Mouse (Mus musculus) gonadal fat pad, adult 2 months (tissue): Measurements from ENCODE around the gene Maml1. TPM values are rescaled to one million over a fixed set of nuclear protein-coding genes. Genes with fewer than 3 reads are reported as not detected.

Experiments used
- DNase-seq: peaks from one replicate; pipeline ENCODE4 v3.0.0-alpha.2; 2012; ENCODE audit warnings: low read depth
- polyA plus RNA-seq: library from polyadenylated mRNA; depleted of rRNA; stranded (reverse); fragments of >200 nt; gene quantifications from 2 replicates; pipeline ENCODE4 v1.2.3, GENCODE M21; 2012; rRNA removed

Gene Maml1
- polyA plus RNA-seq, 1 experiment = 12.0 TPM

GRCm38 (mm10) chr11:50219833-50220232 lies 72.3 kb downstream of the Maml1 start:
- DNase-seq = no peak

- no peak for DNase-seq
Observed at GRCm38 (mm10) chr11:50217811-50218210, 74.3 kb downstream of the Maml1 start.

- no peak for DNase-seq
Observed at GRCm38 (mm10) chr11:50216724-50217366, 75.3 kb downstream of the Maml1 start.

- DNase-seq = no peak
Observed at GRCm38 (mm10) chr11:50215633-50216032, 76.5 kb downstream of the Maml1 start.

- no peak for DNase-seq
Observed at GRCm38 (mm10) chr11:50214631-50215030, 77.5 kb downstream of the Maml1 start.

GRCm38 (mm10) chr11:50212848-50213758 lies 79.0 kb downstream of the Maml1 start:
- no peak for DNase-seq

GRCm38 (mm10) chr11:50212060-50212739 lies 79.9 kb downstream of the Maml1 start:
- no peak for DNase-seq

GRCm38 (mm10) chr11:50211322-50212059 lies 80.6 kb downstream of the Maml1 start:
- no peak for DNase-seq

GRCm38 (mm10) chr11:50210505-50211151 lies 81.5 kb downstream of the Maml1 start, which contains the start of the genes Sqstm1 and Mgat4b:
Sqstm1 (minus strand) TSS chr11:50210827.
Mgat4b (plus strand) TSS chr11:50210890.
- no peak for DNase-seq

- no peak for DNase-seq
Observed at GRCm38 (mm10) chr11:50210101-50210504, 82.0 kb downstream of the Maml1 start.

- DNase-seq = no peak
Observed at GRCm38 (mm10) chr11:50208039-50208438, 84.1 kb downstream of the Maml1 start.

- no peak for DNase-seq
Observed at GRCm38 (mm10) chr11:50207344-50207743, 84.8 kb downstream of the Maml1 start.

- no peak for DNase-seq
Observed at GRCm38 (mm10) chr11:50206037-50206436, 86.1 kb downstream of the Maml1 start.

Other genes with a start within 250 kb of the Maml1 start
- 73.4 and 78.5 TPM in 2 replicates for gene Tbc1d9b, start 160.9 kb downstream of the Maml1 start, polyA plus RNA-seq
- gene Mrnip, start 117.9 kb downstream of the Maml1 start, polyA plus RNA-seq = 10.7 and 12.5 TPM in 2 replicates
- 227 and 257 TPM in 2 replicates for gene Sqstm1, start 81.5 kb downstream of the Maml1 start, polyA plus RNA-seq
- gene Mgat4b, start 81.4 kb downstream of the Maml1 start, polyA plus RNA-seq = 75.8 and 80.6 TPM in 2 replicates
- gene Ltc4s, start 53.7 kb downstream of the Maml1 start, polyA plus RNA-seq = 200 and 350 TPM in 2 replicates
- 93.4 and 169 TPM in 2 replicates for gene Canx, start 33.4 kb upstream of the Maml1 start, polyA plus RNA-seq
- gene Cby3, start 62.2 kb upstream of the Maml1 start, polyA plus RNA-seq = 9.1 and 12.5 TPM in 2 replicates
- gene Hnrnph1, start 84.7 kb upstream of the Maml1 start, polyA plus RNA-seq = 74.9 and 113 TPM in 2 replicates
- 25.9 and 27.8 TPM in 2 replicates for gene Rufy1, start 138.8 kb upstream of the Maml1 start, polyA plus RNA-seq